Mouse (Mus musculus): ENCODE data around the gene Bcar3.

DNA sequence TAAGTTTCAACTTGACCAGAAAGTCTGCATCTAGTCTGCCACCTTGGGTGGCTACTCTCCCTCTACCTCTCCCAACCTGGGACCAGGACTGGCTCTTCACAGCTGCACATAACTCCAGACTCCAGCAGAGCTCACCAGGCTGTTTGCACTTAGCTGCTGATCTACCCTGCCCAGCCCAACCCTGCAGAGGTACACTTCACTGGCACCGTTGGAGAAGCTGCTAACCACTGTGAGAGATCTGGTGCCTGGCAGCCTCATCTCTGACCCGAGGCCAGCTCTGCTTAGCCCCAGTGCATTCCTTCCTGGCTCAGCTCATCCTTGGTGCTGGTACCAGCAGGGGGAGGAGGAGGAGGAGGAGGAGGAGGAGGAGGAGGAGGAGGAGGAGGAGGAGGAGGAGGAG, 68.8 kb downstream of the Bcar3 start:
- TF ChIP-seq CTCF (IDR thresholded peaks at IDR 0.05; ENCODE audit: low read depth, low read length) = no peak
- no peak for TF ChIP-seq EP300 (IDR thresholded peaks at IDR 0.05; ENCODE audit: insufficient read depth, low read depth, low read length)
